Mouse (Mus musculus): ENCODE measurements around the gene Gm21698.
"Not testable (repeated sequence)": the region's sequence is repeated elsewhere in the genome, so short reads cannot be mapped to it uniquely, and the experiment has no call there.

Gm21698 gene

DNA sequence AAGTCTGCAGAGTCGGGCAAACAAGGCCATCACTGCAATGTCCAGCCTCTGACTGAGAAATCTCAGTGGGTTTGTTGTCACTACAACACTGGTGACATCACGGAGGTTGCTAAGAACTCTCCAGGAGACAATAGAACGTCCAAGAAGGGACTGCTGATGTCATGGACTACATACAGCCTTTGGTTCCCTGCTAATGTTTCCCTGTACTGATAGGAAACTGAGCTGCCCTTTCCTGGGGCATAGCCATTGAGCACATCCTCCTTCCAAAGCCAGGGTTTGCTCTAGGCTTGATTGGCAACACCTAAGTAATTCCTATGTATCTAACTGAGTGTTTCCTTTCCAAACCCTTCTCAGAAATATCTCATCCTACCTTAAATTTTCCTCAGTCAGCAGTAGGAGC, at the start of gene Gm21698:
Gm21698 (minus strand) TSS at position 101 of the 400 bp plus-strand sequence.
- DNase-seq (ENCODE audit: low read depth, low spot score), result not testable (repeated sequence)

GRCm38 (mm10) chr5:26022816-26023215, 34.4 kb upstream of the Gm21698 start, which contains the start of gene Gm5862:
Gene Gm5862 (minus strand): TSS chr5:26022916.
- DNase-seq (ENCODE audit: low read depth, low spot score), result not testable (repeated sequence)

GRCm38 (mm10) chr5:26007697-26008096, 19.2 kb upstream of the Gm21698 start:
- not testable (repeated sequence) for DNase-seq (ENCODE audit: low read depth, low spot score)

- DNase-seq (ENCODE audit: low read depth, low spot score), result not testable (repeated sequence)
Observed at GRCm38 (mm10) chr5:26006937-26007695, 18.7 kb upstream of the Gm21698 start.

GRCm38 (mm10) chr5:26004698-26005097, 16.2 kb upstream of the Gm21698 start, which contains the start of gene Gm1979:
Gene Gm1979 (minus strand): TSS chr5:26004798.
- DNase-seq (ENCODE audit: low read depth, low spot score), result not testable (repeated sequence)

DNA sequence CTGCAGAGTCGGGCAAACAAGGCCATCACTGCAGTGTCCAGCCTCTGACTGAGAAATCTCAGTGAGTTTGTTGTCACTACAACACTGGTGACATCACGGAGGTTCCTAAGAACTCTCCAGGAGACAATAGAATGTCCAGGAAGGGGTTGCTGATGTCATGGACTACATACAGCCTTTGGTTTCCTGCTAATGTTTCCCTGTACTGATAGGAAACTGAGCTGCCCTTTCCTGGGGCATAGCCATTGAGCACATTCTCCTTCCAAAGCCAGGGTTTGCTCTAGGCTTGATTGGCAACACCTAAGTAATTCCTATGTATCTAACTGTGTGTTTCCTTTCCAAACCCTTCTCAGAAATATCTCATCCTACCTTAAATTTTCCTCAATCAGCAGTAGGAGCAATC, 15.9 kb downstream of the Gm21698 start, which contains the start of gene Gm21680:
Gm21680 (minus strand) TSS at position 101 of the 400 bp plus-strand sequence.
- DNase-seq (ENCODE audit: low read depth, low spot score), result not testable (repeated sequence)

GRCm38 (mm10) chr5:25957050-25957449, 31.4 kb downstream of the Gm21698 start:
- not testable (repeated sequence) for DNase-seq (ENCODE audit: low read depth, low spot score)

GRCm38 (mm10) chr5:25956611-25957010, 31.8 kb downstream of the Gm21698 start:
- not testable (repeated sequence) for DNase-seq (ENCODE audit: low read depth, low spot score)

DNA sequence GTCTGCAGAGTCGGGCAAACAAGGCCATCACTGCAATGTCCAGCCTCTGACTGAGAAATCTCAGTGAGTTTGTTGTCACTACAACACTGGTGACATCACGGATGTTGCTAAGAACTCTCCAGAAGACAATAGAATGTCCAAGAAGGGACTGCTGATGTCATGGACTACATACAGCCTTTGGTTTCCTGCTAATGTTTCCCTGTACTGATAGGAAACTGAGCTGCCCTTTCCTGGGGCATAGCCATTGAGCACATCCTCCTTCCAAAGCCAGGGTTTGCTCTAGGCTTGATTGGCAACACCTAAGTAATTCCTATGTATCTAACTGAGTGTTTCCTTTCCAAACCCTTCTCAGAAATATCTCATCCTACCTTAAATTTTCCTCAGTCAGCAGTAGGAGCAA, 34.1 kb downstream of the Gm21698 start, which contains the start of gene Gm21671:
Gm21671 (minus strand) TSS at position 101 of the 400 bp plus-strand sequence.
- not testable (repeated sequence) for DNase-seq (ENCODE audit: low read depth, low spot score)

DNA sequence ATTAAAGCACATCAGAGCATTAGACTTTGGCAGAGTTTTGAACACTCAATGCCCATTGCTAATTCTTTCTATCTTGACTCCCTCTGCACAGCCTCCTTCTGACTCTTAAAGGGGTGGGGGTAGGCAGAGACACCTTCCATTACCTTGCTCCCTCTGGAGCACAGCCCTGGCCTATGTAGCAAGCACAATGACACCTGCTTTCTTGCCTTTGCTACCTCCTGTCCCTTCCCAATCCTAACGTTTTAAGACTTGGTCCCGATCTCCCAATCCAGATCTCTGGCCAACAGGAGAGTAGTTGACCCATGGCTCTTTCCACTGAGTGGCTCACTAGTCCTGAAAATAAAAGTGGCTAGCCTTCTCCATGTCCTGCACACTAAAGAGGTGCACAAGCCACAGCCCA, 43.1 kb downstream of the Gm21698 start:
- DNase-seq (ENCODE audit: low read depth, low spot score), result not testable (repeated sequence)

- DNase-seq (ENCODE audit: low read depth, low spot score), result not testable (repeated sequence)
Observed at GRCm38 (mm10) chr5:25942281-25942680, 46.2 kb downstream of the Gm21698 start, which contains the start of gene Gm21663. Gene Gm21663 (minus strand): TSS chr5:25942381.
